Mouse (Mus musculus) neural tube, embryonic 13.5 days (tissue): ENCODE data around the gene Cd248. TPM values are rescaled to one million over a fixed set of nuclear protein-coding genes. Genes with fewer than 3 reads are reported as not detected.

Experiments used
- polyA plus RNA-seq: library from polyadenylated mRNA; unstranded; fragments of >200 nt; fragmentation: Nextera tagmentation; extraction: Ambion mirVana; gene quantifications from 2 replicates; pipeline ENCODE4 v1.2.1, GENCODE M21; 2015

Cd248 gene
- polyA plus RNA-seq, 1 experiment from 2014 or later = 26.3 TPM

Other genes with a start within 250 kb of the Cd248 start
- 43.7 and 44.7 TPM in 2 replicates for gene Ccs, start 228.7 kb upstream of the Cd248 start, polyA plus RNA-seq
- gene Ccdc87, start 228.7 kb upstream of the Cd248 start, polyA plus RNA-seq = 0.35 and 0.45 TPM in 2 replicates
- gene Ctsf, start 212.9 kb upstream of the Cd248 start, polyA plus RNA-seq = 66.7 and 70.4 TPM in 2 replicates
- gene Actn3, start 190.2 kb upstream of the Cd248 start, polyA plus RNA-seq = 3.1 and 3.2 TPM in 2 replicates
- gene Zdhhc24, start 189.4 kb upstream of the Cd248 start, polyA plus RNA-seq = 19.5 and 22.1 TPM in 2 replicates
- 7.6 and 9.4 TPM in 2 replicates for gene Bbs1, start 161.4 kb upstream of the Cd248 start, polyA plus RNA-seq
- gene Dpp3, start 139.8 kb upstream of the Cd248 start, polyA plus RNA-seq = 109 and 120 TPM in 2 replicates
- 8.1 and 9.3 TPM in 2 replicates for gene Peli3, start 125.0 kb upstream of the Cd248 start, polyA plus RNA-seq
- 105 and 117 TPM in 2 replicates for gene Mrpl11, start 105.9 kb upstream of the Cd248 start, polyA plus RNA-seq
- 0.12 and 0.25 TPM in 2 replicates for gene Npas4, start 77.8 kb upstream of the Cd248 start, polyA plus RNA-seq
- gene Slc29a2, start 44.2 kb upstream of the Cd248 start, polyA plus RNA-seq = 7.9 TPM in 2 replicates
- gene B4gat1, start 29.3 kb upstream of the Cd248 start, polyA plus RNA-seq = 61.1 and 64.5 TPM in 2 replicates
- 3.1 and 5.1 TPM in 2 replicates for gene AC124502.3, start 29.2 kb upstream of the Cd248 start, polyA plus RNA-seq
- 43.5 and 51.7 TPM in 2 replicates for gene Brms1, start 26.7 kb upstream of the Cd248 start, polyA plus RNA-seq
- 1.4 TPM in 2 replicates for gene Rin1, start 17.6 kb upstream of the Cd248 start, polyA plus RNA-seq
- gene Tmem151a, start 17.5 kb downstream of the Cd248 start, polyA plus RNA-seq = 8.4 and 10.1 TPM in 2 replicates
- gene Yif1a, start 20.5 kb downstream of the Cd248 start, polyA plus RNA-seq = 51.3 and 67.5 TPM in 2 replicates
- 267 and 318 TPM in 2 replicates for gene Cnih2, start 30.4 kb downstream of the Cd248 start, polyA plus RNA-seq
- gene Rab1b, start 39.0 kb downstream of the Cd248 start, polyA plus RNA-seq = 211 and 234 TPM in 2 replicates
- 73.7 and 80.2 TPM in 2 replicates for gene Klc2, start 50.5 kb downstream of the Cd248 start, polyA plus RNA-seq
- gene Pacs1, start 205.0 kb downstream of the Cd248 start, polyA plus RNA-seq = 36.3 and 41.0 TPM in 2 replicates
- gene Sf3b2, start 227.4 kb downstream of the Cd248 start, polyA plus RNA-seq = 344 and 351 TPM in 2 replicates
- 34.1 and 34.6 TPM in 2 replicates for gene Gal3st3, start 230.3 kb downstream of the Cd248 start, polyA plus RNA-seq